Mouse (Mus musculus) embryonic stem cell, embryonic (primary cell): ENCODE data around the gene Ifitm3.
"Not testable (repeated sequence)": the region's sequence is repeated elsewhere in the genome, so short reads cannot be mapped to it uniquely, and the experiment has no call there.

Experiments used
- CTCF ChIA-PET, 4 experiments: fragments of 300-600 bp in 2 of 4; fragments of 350-600 bp in 2 of 4; sonication (Branson Sonifier 250); formaldehyde crosslinking; loops; one replicate each; lab custom pipeline; 2022; ENCODE audit warnings: inconsistent platforms in 2 of 4; lab: Charles Lee
- POLR2A ChIA-PET, 4 experiments: fragments of 300-600 bp in 2 of 4; fragments of 350-600 bp in 2 of 4; sonication (Branson Sonifier 250); formaldehyde crosslinking; loops; one replicate each; lab custom pipeline; 2022; ENCODE audit warnings: antibody characterized with exemption in 4 of 4, inconsistent platforms in 1 of 4; lab: Charles Lee

Gene Ifitm3

DNA sequence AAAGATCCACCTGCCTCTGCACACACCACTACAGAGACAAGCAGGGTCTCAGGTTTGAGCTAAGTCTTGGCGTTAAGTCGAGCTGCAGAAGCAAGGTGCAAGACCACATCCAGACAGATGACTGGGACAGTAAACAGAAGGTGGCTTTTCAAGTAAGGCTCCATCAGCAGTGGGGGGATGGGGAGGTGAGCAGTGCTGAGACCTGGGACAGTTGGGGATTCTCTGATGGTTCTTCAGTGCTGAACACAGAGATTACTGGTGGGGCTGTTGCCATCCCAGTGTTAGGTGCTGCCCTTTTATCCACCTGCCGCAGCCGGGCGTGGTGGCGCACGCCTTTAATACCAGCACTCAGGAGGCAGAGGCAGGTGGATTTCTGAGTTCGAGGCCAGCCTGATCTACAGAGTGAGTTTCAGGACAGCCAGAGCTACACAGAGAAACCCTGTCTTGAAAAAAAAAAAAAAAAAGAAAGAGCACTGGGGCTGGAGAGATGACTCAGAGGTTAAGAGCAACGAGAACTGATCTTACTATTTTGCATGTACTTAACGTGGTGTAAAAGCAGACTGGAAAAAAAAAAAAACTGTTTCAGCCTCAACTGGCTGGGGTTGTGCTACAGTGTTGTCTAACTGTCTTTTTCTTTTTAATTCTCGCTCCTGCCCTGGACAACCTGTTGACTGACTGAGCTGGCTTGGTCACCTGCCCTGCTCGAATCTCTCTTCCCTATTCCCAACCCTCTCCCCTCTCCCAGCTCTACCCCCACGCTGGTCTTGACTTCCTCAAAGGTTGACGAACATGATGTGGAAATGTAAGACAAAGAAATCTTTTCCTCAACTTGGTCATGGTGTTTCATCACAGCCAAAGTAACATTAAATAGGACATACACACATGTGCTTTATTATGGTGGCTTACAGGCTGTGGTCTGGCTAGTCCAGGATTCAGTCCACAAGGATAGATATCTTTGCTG lies 11.2 kb upstream of the Ifitm3 start:
- CTCF ChIA-PET, result interaction anchor here (0.5 to 1.5 kb wide), 4 partner anchors 10 to 155 kb away, joined by 3 to 7 read pairs (median 4); partner anchors contain the start of gene Ifitm3 (in 1 of the 4)
- POLR2A ChIA-PET, result interaction anchor here (0.5 to 1.6 kb wide), 14 partner anchors 9 to 906 kb away, joined by 3 to 5 read pairs (median 3); partner anchors contain the start of genes Echs1 (in 1 of the 4) and Pgghg (in 1 of the 4)

GRCm38 (mm10) chr7:141019028-141019427 lies 8.5 kb upstream of the Ifitm3 start:
- ChIA-PET POLR2A (interaction anchor here in 1 of 4 experiments (1.0 to 1.4 kb wide), 3 partner anchors 14 to 45 kb away, joined by 3 to 4 read pairs (median 4); no protein-coding TSS in a partner anchor), CTCF (interaction anchor here in 1 of 4 experiments (0.6 kb wide), 1 partner anchor 44 kb away, joined by 3 read pairs; no protein-coding TSS in a partner anchor)

DNA sequence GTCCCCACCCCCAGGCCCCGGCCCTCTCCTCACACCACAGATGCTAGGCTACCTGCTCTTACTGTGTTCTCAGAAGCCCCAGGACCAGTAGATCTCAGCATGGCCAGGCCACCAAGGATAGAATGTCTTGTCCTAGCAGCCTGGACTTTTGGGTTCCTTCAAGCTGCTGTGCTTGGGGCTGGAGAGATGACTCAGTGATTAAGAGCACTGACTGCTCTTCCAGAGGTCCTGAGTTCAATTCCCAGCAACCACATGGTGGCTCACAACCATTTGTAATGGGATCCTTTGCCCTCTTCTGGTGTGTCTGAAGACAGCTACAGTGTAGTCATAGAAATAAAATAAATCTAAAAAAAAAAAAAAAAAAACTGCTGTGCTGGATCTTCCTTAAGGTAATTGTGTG lies 7.3 kb upstream of the Ifitm3 start, which contains the start of gene Ifitm6:
Ifitm6 (minus strand) TSS at position 101 of the 400 bp plus-strand sequence.
- CTCF ChIA-PET, result not testable (repeated sequence)
- POLR2A ChIA-PET, result interaction anchor here in 1 of 4 experiments (1.1 to 7.0 kb wide), 4 partner anchors 8 to 198 kb away, joined by 3 to 47 read pairs (median 4); partner anchors contain the start of gene Rassf7

GRCm38 (mm10) chr7:141016707-141017697 lies 6.4 kb upstream of the Ifitm3 start:
- CTCF ChIA-PET, result interaction anchor here in 2 of 4 experiments (0.7 to 0.9 kb wide), 2 partner anchors 32 to 161 kb away, joined by 3 read pairs; partner anchors contain the start of gene Gm45785 (in 1 of the 2)
- POLR2A ChIA-PET, result interaction anchor here in 3 of 4 experiments (0.5 to 7.0 kb wide), 12 partner anchors 9 to 985 kb away, joined by 3 to 47 read pairs (median 4); partner anchors contain the start of gene Rassf7 (in 1 of the 3)

GRCm38 (mm10) chr7:141011238-141011770 lies 734 bp upstream of the Ifitm3 start:
- CTCF ChIA-PET, result interaction anchor here in 3 of 4 experiments (0.5 to 1.4 kb wide), 5 partner anchors 14 to 108 kb away, joined by 3 to 6 read pairs (median 3); no protein-coding TSS in a partner anchor
- POLR2A ChIA-PET, result interaction anchor here in 2 of 4 experiments (1.0 to 7.0 kb wide), 10 partner anchors 10 to 54 kb away, joined by 3 to 47 read pairs (median 6); partner anchors contain the start of genes Gm45717 (in 1 of the 2) and Ifitm2 (in 1 of the 2)

DNA sequence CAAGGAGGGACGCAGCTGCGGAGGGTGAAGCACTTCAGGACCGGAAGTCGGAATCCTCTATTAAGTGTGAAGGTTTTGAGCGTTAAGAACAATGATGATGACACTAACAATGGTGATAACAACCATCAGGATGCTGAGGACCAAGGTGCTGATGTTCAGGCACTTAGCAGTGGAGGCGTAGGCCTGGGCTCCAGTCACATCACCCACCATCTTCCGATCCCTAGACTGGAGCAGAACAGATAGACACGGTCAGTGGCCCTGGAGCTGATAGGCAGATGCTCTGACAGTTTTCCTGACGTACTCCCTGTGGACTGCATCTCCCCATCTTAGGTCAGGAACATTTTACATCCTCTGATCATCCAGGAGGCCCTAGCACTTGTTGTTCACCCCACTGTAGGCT lies 905 bp downstream of the Ifitm3 start:
- ChIA-PET POLR2A (interaction anchor here in 3 of 4 experiments (0.6 to 6.8 kb wide), 17 partner anchors 16 to 105 kb away, joined by 3 to 45 read pairs (median 4); partner anchors contain the start of genes Gm45717 (in 1 of the 3), Ifitm1 (in 1 of the 3) and Ifitm2 (in 1 of the 3)), CTCF (interaction anchor here in 2 of 4 experiments (0.7 to 3.9 kb wide), 11 partner anchors 10 to 166 kb away, joined by 3 to 45 read pairs (median 11); partner anchors contain the start of gene Pgghg (in 1 of the 2))

DNA sequence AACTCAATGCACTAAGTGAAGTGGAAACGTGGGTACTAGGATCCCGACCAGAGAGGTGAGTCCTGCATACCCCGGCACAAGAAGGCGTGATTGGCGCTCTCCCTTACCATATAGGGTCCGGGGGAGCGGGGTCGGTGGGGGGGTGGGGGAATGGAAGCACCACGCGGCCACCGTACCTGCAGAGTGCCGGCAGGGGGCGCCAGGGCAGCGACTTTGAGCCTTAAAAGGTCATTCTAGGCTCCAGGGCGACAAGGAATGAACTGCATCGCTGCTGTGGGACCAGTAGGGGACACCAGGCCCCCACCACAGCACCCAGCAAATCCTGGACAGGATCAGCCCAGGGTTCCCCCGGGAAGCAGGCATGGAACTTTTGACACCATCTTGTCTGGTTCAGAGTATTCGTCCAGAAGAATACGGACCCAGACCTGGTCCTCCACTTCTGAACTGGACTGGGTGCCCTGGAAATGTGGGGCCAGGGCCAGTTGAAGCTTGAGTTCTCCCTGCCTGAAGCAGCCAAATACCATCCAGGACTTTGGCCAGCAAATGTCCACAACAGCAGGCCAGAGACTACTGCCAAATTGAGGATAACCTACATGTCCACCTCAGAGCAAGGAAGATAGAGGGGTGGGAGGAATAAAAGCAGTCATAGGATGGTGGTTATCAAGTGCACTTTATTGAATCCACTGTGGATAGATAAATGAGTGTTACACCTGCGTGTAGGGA lies 1.5 kb downstream of the Ifitm3 start:
- ChIA-PET CTCF (interaction anchor here (0.6 to 3.9 kb wide), 37 partner anchors 11 to 634 kb away, joined by 3 to 45 read pairs (median 4); partner anchors contain the start of gene Pgghg (in 1 of the 4)), POLR2A (interaction anchor here in 3 of 4 experiments (0.5 to 6.8 kb wide), 39 partner anchors 16 to 386 kb away, joined by 3 to 45 read pairs (median 5); partner anchors contain the start of genes Ifitm1 (in 2 of the 3), Ifitm2 (in 2 of the 3), B4galnt4 (in 1 of the 3) and Gm45717 (in 1 of the 3))

DNA sequence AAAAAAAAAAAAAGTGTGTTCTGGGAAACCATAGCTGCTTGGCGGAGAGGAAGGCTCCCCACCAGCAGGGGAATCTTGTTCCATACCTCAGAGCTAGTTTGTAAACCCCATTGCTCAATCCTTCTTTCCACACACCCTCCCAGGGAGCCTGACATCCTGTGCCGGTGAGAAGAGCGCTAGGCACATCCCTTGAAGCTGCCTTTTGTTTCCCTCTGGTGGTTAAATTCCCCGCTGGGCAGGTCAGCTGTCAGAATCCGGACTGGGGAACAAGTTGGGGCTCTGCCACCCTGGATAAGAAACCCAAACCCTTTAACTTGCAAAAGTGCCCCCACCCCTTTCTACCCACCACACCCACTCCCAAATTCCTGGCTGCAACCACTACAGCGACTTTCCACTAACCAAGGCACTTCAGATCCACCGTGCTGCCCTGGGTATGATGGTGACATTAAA lies 2.2 kb downstream of the Ifitm3 start:
- CTCF ChIA-PET, result interaction anchor here (0.6 to 3.9 kb wide), 56 partner anchors 11 to 635 kb away, joined by 3 to 45 read pairs (median 4); partner anchors contain the start of gene Pgghg (in 1 of the 4)
- POLR2A ChIA-PET, result interaction anchor here (0.6 to 6.8 kb wide), 42 partner anchors 8 to 151 kb away, joined by 3 to 45 read pairs (median 5); partner anchors contain the start of genes Ifitm1 (in 2 of the 4), Ifitm2 (in 2 of the 4), B4galnt4 (in 1 of the 4) and Gm45717 (in 1 of the 4)

DNA sequence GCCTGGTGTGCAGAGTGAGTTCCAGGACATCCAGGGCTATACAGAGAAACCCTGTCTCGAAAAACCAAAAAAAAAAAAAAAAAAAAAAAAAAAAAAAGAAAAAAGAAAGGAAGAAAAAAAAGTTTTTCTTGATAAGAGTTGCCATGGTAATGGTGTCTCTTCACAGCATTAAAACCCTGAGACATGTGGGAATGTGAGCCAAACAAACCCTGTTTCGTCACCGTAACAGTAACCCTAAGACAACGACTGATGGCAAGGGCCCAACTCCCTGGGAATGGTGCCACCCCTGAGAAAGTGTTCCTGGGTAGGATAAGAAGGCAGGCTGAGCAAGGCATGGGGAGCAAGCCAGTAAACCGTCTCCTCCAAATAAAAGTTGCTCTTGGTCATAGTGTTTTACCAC lies 3.7 kb downstream of the Ifitm3 start:
- CTCF ChIA-PET, result interaction anchor here in 3 of 4 experiments (0.6 to 3.9 kb wide), 8 partner anchors 26 to 129 kb away, joined by 3 to 45 read pairs (median 6); partner anchors contain the start of gene Pgghg (in 1 of the 3)

DNA sequence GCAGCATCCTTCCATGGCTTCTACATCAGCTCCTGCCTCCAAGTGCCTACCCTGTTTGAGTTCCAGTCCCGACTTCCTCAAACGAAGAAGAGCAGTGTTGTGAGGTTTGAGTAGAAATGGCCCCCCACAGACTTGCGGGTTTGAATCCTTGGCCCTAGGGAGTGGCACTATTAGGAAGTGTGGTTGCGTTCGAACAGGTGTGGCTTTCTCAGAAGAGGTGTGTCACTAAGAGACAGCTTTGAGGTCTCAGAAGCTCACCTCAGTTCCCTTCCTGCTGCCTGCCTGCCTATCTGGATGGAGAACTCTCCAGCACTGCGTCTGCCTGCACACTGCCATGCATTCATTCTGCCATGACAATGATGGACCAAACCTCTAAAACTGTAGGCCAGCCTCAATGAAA lies 4.1 kb downstream of the Ifitm3 start:
- ChIA-PET POLR2A (interaction anchor here in 3 of 4 experiments (0.8 to 6.8 kb wide), 17 partner anchors 12 to 97 kb away, joined by 3 to 45 read pairs (median 4); partner anchors contain the start of genes Gm45717 (in 1 of the 3), Ifitm1 (in 1 of the 3) and Ifitm2 (in 1 of the 3)), CTCF (interaction anchor here in 2 of 4 experiments (0.6 to 1.7 kb wide), 4 partner anchors 21 to 98 kb away, joined by 3 to 9 read pairs (median 4); no protein-coding TSS in a partner anchor)

More for the DNA sequence above, 3.7 kb downstream of the Ifitm3 start:
- POLR2A ChIA-PET, result interaction anchor here in 3 of 4 experiments (0.8 to 6.8 kb wide), 22 partner anchors 12 to 98 kb away, joined by 3 to 45 read pairs (median 4); partner anchors contain the start of genes B4galnt4 (in 1 of the 3), Gm45717 (in 1 of the 3), Ifitm1 (in 1 of the 3) and Ifitm2 (in 1 of the 3)

DNA sequence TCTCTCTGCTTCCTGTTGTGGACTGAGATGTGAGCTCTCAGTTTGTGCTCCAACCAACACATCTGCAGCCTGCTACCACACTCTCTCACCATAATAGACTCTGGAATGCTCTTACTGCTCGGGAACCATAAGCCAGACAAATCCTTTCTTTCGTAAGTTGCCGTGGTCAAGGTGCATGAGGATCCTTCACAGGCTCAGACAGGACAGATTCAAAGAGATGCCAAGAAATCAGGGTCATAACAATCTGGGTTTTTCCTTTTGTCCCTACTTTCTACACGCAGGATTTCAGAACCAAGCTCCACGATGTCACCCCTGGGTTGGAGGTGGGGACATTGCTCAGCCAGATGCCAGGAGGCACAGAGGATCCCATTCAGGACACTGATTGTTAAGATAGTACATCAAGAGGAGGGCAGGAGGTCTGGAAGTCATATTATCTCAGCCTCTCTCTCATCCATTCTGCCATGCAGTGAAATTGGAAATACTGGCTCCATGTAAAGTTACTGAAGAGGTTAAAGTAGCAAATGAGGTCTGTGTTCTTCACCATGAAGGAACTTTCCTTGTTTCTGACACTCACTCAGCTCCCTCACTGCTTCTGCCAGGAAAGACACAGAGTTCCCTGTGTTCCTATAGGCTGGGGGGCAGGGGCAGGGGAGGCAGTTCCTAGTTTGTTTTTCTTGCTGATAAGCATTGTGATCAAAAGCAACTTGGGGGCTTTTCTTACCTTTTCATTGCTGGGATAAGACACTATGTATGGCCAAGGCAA lies 7.1 kb downstream of the Ifitm3 start:
- POLR2A ChIA-PET, result interaction anchor here in 1 of 4 experiments (1.0 kb wide), 1 partner anchor 13 kb away, joined by 3 read pairs; no protein-coding TSS in a partner anchor
- CTCF ChIA-PET, result interaction anchor here in 1 of 4 experiments (0.6 kb wide), 1 partner anchor 48 kb away, joined by 3 read pairs; no protein-coding TSS in a partner anchor

GRCm38 (mm10) chr7:141000881-141001708 lies 9.5 kb downstream of the Ifitm3 start:
- CTCF ChIA-PET, result interaction anchor here in 1 of 4 experiments (0.7 kb wide), 1 partner anchor 42 kb away, joined by 3 read pairs; no protein-coding TSS in a partner anchor
- POLR2A ChIA-PET, result interaction anchor here in 3 of 4 experiments (0.5 to 1.4 kb wide), 5 partner anchors 12 to 62 kb away, joined by 3 to 7 read pairs (median 5); no protein-coding TSS in a partner anchor
